Mouse (Mus musculus): ENCODE data around the gene Itgb8.

The Itgb8 gene

GRCm38 (mm10) chr12:119146031-119146430 lies 92.6 kb downstream of the Itgb8 start:
- no peak for DNase-seq (ENCODE audit: low read depth, low spot score)

- no peak for DNase-seq (ENCODE audit: low read depth, low spot score)
Measured at GRCm38 (mm10) chr12:119137946-119138345, 100.7 kb downstream of the Itgb8 start.

GRCm38 (mm10) chr12:119113522-119114135 lies 125.0 kb downstream of the Itgb8 start:
- DNase-seq (ENCODE audit: low read depth, low spot score): no peak

GRCm38 (mm10) chr12:119110091-119110490 lies 128.5 kb downstream of the Itgb8 start:
- no peak for DNase-seq (ENCODE audit: low read depth, low spot score)
